Mouse (Mus musculus): ENCODE data around the gene Olfr157. TPM values are rescaled to one million over a fixed set of nuclear protein-coding genes. Genes with fewer than 3 reads are reported as not detected.
"Not testable (repeated sequence)": the region's sequence is repeated elsewhere in the genome, so short reads cannot be mapped to it uniquely, and the experiment has no call there.

The Olfr157 gene
- polyA plus RNA-seq, 1 experiment from 2014 or later: not detected

DNA sequence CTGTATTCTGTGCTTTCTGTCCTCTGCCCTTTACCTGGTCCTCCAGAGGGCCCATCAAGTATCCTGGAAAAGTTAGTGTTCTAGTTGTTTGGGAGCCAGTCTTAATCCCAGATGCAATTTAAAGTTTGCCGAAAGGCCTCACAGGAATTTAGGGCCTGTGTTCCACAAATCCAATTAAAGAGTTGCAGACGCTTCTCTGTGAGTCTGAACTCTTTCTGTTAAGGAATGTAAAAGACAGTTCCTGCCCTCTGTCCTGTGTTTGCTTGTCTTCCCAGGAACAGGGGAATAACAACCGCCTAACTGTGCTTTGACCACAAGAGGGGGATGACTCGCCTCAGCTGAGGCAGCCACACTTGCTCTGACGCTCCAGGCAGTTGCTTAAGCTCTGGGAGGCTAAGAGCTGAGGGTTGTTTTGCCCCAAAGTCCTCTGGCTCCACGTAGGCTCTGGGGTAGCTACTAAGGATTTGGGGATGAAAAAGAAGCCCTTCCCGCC, 16.1 kb downstream of the Olfr157 start, which contains the start of gene Olfr156:
TSS of gene Olfr156 (minus strand) at position 51 of the 493 bp plus-strand sequence.
- H3K4me2 ChIP-seq (ENCODE audit: low read length): no peak within 1 kb of the TSS
- H3K9me3 ChIP-seq (ENCODE audit: control insufficient read depth, low read length): no peaks in the 10 kb centered on the region
- H3K4me3 ChIP-seq (replicated peaks; ENCODE audit: low read length): no peak within 1 kb of the TSS
- no peaks in the 10 kb centered on the region for H3K27me3 ChIP-seq (replicated peaks; ENCODE audit: control insufficient read depth, insufficient read depth, low read length)
- H3K36me3 ChIP-seq (ENCODE audit: control insufficient read depth, insufficient read depth): no peaks in the 10 kb centered on the region
- no peak within 1 kb of the TSS for H3K27ac ChIP-seq (ENCODE audit: low read length)
- WGBS: 9% methylated on average over 7 of the region's 7 CpGs
- no peak within 1 kb of the TSS for H3K9ac ChIP-seq (replicated peaks; ENCODE audit: low read depth, low read length)
- no peak for ATAC-seq
- H3K4me1 ChIP-seq (replicated peaks; ENCODE audit: control insufficient read depth, insufficient read depth, low read length): no peaks in the 10 kb centered on the region

GRCm38 (mm10) chr4:43822896-43823550, 17.0 kb downstream of the Olfr157 start:
- WGBS: 87% methylated on average over 13 of the region's 13 CpGs
- H3K9me3 ChIP-seq (ENCODE audit: control insufficient read depth, low read length): no peaks in the 10 kb centered on the region
- no peaks in the 10 kb centered on the region for H3K4me1 ChIP-seq (replicated peaks; ENCODE audit: control insufficient read depth, insufficient read depth, low read length)

GRCm38 (mm10) chr4:43798936-43799335, 41.1 kb downstream of the Olfr157 start:
- WGBS: 76% methylated on average over 7 of the region's 7 CpGs
- H3K9ac ChIP-seq (replicated peaks; ENCODE audit: low read depth, low read length): no peak overlapping the region
- no peak for ATAC-seq
- no peaks in the 10 kb centered on the region for H3K36me3 ChIP-seq (ENCODE audit: control insufficient read depth, insufficient read depth)
- no peak overlapping the region for H3K4me2 ChIP-seq (ENCODE audit: low read length)
- no peaks in the 10 kb centered on the region for H3K4me1 ChIP-seq (replicated peaks; ENCODE audit: control insufficient read depth, insufficient read depth, low read length)
- no peak overlapping the region for H3K27ac ChIP-seq (ENCODE audit: low read length)
- peaks cover 4% of the 10 kb centered on the region; the same call in 1 of the 2 replicates for H3K9me3 ChIP-seq (ENCODE audit: control insufficient read depth, low read length)
- H3K27me3 ChIP-seq (replicated peaks; ENCODE audit: control insufficient read depth, insufficient read depth, low read length): no peaks in the 10 kb centered on the region
- no peak overlapping the region for H3K4me3 ChIP-seq (replicated peaks; ENCODE audit: low read length)

More at GRCm38 (mm10) chr4:43822896-43823550, 17.0 kb downstream of the Olfr157 start:
- Histone ChIP-seq H3K27ac (ENCODE audit: low read length) (no peak overlapping the region), H3K4me2 (ENCODE audit: low read length) (no peak overlapping the region), H3K27me3 (replicated peaks; ENCODE audit: control insufficient read depth, insufficient read depth, low read length) (no peaks in the 10 kb centered on the region), H3K4me3 (replicated peaks; ENCODE audit: low read length) (no peak overlapping the region), H3K9ac (replicated peaks; ENCODE audit: low read depth, low read length) (no peak overlapping the region), H3K36me3 (ENCODE audit: control insufficient read depth, insufficient read depth) (no peaks in the 10 kb centered on the region)
- no peak for ATAC-seq

GRCm38 (mm10) chr4:43795844-43796243, 44.2 kb downstream of the Olfr157 start:
- H3K9me3 ChIP-seq (ENCODE audit: control insufficient read depth, low read length); H3K4me2 ChIP-seq (ENCODE audit: low read length); H3K4me1 ChIP-seq (replicated peaks; ENCODE audit: control insufficient read depth, insufficient read depth, low read length); H3K27me3 ChIP-seq (replicated peaks; ENCODE audit: control insufficient read depth, insufficient read depth, low read length); ATAC-seq; H3K4me3 ChIP-seq (replicated peaks; ENCODE audit: low read length); H3K9ac ChIP-seq (replicated peaks; ENCODE audit: low read depth, low read length); H3K27ac ChIP-seq (ENCODE audit: low read length); H3K36me3 ChIP-seq (ENCODE audit: control insufficient read depth, insufficient read depth): not testable (repeated sequence)
- WGBS: 83% methylated on average over 5 of the region's 5 CpGs

- WGBS: 80% methylated on average over 6 of the region's 6 CpGs
- Histone ChIP-seq H3K9ac (replicated peaks; ENCODE audit: low read depth, low read length) (no peak overlapping the region), H3K4me1 (replicated peaks; ENCODE audit: control insufficient read depth, insufficient read depth, low read length) (no peaks in the 10 kb centered on the region), H3K9me3 (ENCODE audit: control insufficient read depth, low read length) (no peaks in the 10 kb centered on the region), H3K36me3 (ENCODE audit: control insufficient read depth, insufficient read depth) (no peaks in the 10 kb centered on the region), H3K4me3 (replicated peaks; ENCODE audit: low read length) (no peak overlapping the region), H3K27ac (ENCODE audit: low read length) (no peak overlapping the region), H3K4me2 (ENCODE audit: low read length) (no peak overlapping the region), H3K27me3 (replicated peaks; ENCODE audit: control insufficient read depth, insufficient read depth, low read length) (no peaks in the 10 kb centered on the region)
- no peak for ATAC-seq
Observed at GRCm38 (mm10) chr4:43795296-43795695, 44.7 kb downstream of the Olfr157 start.

Other genes starting within 250 kb of the Olfr157 start
- 13.3 and 15.0 TPM in 2 replicates for gene Npr2, start 208.3 kb downstream of the Olfr157 start, polyA plus RNA-seq (2015; fragmentation: Nextera tagmentation; extraction: Ambion mirVana)
- 5.2 and 5.8 TPM in 2 replicates for gene Spag8, start 186.6 kb downstream of the Olfr157 start, polyA plus RNA-seq (2015; fragmentation: Nextera tagmentation; extraction: Ambion mirVana)
- 61.1 and 66.3 TPM in 2 replicates for gene Hint2, start 183.7 kb downstream of the Olfr157 start, polyA plus RNA-seq (2015; fragmentation: Nextera tagmentation; extraction: Ambion mirVana)
- gene Tmem8b, start 171.2 kb downstream of the Olfr157 start, polyA plus RNA-seq (2015; fragmentation: Nextera tagmentation; extraction: Ambion mirVana): 14.6 and 15.5 TPM in 2 replicates
- 1.3 and 1.5 TPM in 2 replicates for gene Fam221b, start 171.1 kb downstream of the Olfr157 start, polyA plus RNA-seq (2015; fragmentation: Nextera tagmentation; extraction: Ambion mirVana)
- gene Olfr70, start 139.4 kb downstream of the Olfr157 start, polyA plus RNA-seq (2015; fragmentation: Nextera tagmentation; extraction: Ambion mirVana): not detected in 2 replicates
- gene Olfr71, start 129.9 kb downstream of the Olfr157 start, polyA plus RNA-seq (2015; fragmentation: Nextera tagmentation; extraction: Ambion mirVana): 0.09 TPM in 1 of 2 replicates, not detected in the other
- gene Hrct1, start 113.0 kb downstream of the Olfr157 start, polyA plus RNA-seq (2015; fragmentation: Nextera tagmentation; extraction: Ambion mirVana): 0.34 and 0.47 TPM in 2 replicates
- 0.10 and 0.16 TPM in 2 replicates for gene Spaar, start 110.2 kb downstream of the Olfr157 start, polyA plus RNA-seq (2015; fragmentation: Nextera tagmentation; extraction: Ambion mirVana)
- gene Olfr159, start 69.2 kb downstream of the Olfr157 start, polyA plus RNA-seq (2015; fragmentation: Nextera tagmentation; extraction: Ambion mirVana): not detected in 2 replicates
- not detected in 2 replicates for gene Olfr156, start 16.3 kb downstream of the Olfr157 start, polyA plus RNA-seq (2015; fragmentation: Nextera tagmentation; extraction: Ambion mirVana)
- gene Olfr155, start 11.4 kb upstream of the Olfr157 start, polyA plus RNA-seq (2015; fragmentation: Nextera tagmentation; extraction: Ambion mirVana): not detected in 2 replicates
- gene Reck, start 35.3 kb upstream of the Olfr157 start, polyA plus RNA-seq (2015; fragmentation: Nextera tagmentation; extraction: Ambion mirVana): 4.8 and 5.1 TPM in 2 replicates
- 27.2 and 28.8 TPM in 2 replicates for gene Glipr2, start 117.2 kb upstream of the Olfr157 start, polyA plus RNA-seq (2015; fragmentation: Nextera tagmentation; extraction: Ambion mirVana)
- not detected in 2 replicates for gene Ccin, start 143.3 kb upstream of the Olfr157 start, polyA plus RNA-seq (2015; fragmentation: Nextera tagmentation; extraction: Ambion mirVana)
- gene Clta, start 164.3 kb upstream of the Olfr157 start, polyA plus RNA-seq (2015; fragmentation: Nextera tagmentation; extraction: Ambion mirVana): 296 and 297 TPM in 2 replicates
- 29.2 and 30.6 TPM in 2 replicates for gene Gne, start 244.0 kb upstream of the Olfr157 start, polyA plus RNA-seq (2015; fragmentation: Nextera tagmentation; extraction: Ambion mirVana)